Mouse (Mus musculus): ENCODE measurements around the gene Tmem150b.

The Tmem150b gene

DNA sequence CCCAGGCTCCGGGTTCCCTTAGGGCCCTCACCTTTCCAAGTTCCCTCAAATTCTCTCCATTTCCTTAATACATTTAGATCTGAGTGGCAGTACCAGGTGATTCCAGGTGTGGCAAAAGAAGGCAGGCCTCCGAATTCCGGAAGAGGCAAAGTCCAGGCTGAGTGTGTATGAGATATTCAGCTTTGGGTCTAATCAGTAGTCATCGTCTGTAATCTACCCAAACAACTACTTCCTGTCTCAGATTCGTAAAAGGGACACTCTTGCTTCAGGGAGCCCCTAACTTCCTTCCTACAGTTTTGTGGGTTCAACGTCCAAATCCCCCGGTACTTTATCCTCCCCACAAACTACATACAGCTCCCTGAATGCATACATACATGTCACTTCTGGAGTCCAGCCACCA, at the start of gene Tmem150b:
Gene Tmem150b (minus strand): TSS at position 81 of the 400 bp plus-strand sequence.
- no peak for DNase-seq

DNA sequence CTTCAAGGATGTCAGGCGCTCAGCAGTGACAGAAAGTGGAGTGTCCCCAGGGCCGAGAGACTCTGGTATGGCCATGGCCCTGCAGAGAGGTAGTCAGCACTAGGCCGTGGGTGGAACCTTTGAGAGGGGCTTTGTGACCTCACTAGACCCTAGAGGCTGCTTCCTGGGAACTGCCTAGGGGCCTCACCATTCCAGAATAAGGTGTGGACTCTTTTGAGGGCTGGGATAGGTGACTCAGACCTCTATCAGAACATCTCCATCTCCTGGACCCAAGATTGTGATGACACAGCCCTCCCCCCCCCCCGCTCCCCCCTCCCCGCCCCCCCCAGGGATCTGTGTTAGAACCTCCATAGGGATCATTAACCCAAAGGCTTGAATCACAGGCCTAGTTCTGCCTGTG, 46.2 kb upstream of the Tmem150b start, which contains the start of gene Fam71e2:
Gene Fam71e2 (minus strand): TSS at position 101 of the 400 bp plus-strand sequence.
- DNase-seq, result no peak

DNA sequence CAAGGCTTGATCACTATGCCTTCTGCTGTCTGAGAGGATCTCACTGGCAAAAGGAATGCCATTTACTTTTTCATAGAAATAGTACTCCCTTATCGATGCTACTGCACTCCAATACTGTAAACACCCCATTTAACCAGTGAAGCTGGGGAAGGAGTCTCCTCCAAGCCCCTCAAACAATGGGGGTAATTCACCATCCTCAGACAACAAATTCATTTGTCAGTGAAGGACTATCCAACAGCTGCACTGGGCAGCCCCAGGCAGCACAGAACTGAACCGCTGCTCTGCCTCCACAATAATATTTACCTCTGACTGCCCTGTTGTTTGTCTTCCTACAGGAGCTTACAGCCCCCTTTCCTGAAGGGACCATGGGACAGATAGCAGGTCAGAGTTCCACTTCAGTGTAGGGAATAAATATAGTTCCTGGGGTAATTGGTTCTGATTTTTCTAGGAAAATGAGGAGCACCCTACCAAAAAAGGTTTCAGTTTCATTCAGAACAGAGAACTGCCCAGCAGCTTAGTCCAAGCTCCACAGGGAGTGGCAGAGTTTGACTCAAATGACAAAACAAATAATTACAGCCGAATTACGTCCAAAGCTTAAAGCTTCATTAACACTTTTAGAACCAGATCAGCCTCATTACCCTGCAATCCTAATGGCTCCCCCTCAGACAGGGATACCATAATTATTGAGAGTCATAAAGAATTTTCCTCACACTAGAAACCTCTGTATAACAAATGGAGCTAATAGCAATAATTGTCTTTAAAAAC, 40.1 kb upstream of the Tmem150b start:
- DNase-seq, result no peak

DNA sequence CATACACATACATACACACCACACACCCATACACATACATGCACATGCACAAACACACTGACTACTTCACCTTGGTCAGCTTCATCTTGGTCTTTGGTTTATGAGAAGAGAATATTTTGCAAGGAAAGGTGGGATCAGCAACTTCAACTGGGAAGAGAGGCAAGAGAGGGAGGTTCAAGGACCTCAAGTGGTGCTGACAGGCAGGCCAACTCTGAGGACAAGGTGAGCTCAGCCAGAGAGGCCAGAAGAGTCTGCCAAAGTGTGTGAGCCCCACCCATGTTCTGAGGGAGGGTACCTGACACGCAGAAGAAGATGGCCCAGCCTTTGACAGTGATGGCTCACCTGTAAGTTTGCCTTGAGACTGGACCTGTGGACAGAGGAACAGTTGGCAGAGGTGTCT, 34.6 kb upstream of the Tmem150b start:
- DNase-seq, result no peak

DNA sequence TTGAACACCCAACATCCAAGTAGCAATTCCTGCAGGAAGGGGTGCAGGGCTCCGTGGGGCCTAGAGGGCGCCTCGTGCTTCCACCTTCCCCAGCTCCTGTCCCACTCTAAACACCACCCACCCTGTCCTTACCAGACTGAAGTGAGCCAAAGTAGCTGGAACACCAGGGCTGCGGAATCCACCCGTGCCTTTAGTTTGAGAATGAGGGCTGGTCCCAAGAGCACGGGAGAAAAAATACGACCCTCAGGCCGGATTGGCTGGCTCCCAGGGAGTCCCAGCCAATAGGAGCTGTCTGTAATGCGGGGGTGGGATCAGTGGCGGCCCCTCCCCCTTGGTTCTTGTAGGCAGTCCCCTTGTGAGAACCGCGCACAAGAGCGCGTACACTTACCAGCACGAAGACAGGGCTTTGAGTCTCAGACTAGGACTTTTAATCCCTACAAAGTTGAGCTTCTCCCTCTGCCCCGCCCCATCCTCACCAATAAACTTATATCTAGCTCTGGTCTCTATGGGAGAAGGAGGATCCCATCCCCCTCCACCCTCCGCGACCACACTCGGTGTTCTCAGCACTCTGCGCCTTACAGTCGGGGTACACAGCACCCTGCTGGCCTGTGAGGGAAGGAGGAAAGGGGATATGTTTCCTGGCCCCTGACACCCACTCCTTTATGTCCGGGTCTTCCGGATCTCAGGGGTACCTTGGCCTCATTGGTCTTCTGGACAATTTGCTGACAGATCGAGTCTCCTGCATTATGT, 27.9 kb upstream of the Tmem150b start, which contains the start of gene Cox6b2:
Gene Cox6b2 (minus strand): TSS at position 274 of the 750 bp plus-strand sequence.
- DNase-seq, result peak; percentile 92

DNA sequence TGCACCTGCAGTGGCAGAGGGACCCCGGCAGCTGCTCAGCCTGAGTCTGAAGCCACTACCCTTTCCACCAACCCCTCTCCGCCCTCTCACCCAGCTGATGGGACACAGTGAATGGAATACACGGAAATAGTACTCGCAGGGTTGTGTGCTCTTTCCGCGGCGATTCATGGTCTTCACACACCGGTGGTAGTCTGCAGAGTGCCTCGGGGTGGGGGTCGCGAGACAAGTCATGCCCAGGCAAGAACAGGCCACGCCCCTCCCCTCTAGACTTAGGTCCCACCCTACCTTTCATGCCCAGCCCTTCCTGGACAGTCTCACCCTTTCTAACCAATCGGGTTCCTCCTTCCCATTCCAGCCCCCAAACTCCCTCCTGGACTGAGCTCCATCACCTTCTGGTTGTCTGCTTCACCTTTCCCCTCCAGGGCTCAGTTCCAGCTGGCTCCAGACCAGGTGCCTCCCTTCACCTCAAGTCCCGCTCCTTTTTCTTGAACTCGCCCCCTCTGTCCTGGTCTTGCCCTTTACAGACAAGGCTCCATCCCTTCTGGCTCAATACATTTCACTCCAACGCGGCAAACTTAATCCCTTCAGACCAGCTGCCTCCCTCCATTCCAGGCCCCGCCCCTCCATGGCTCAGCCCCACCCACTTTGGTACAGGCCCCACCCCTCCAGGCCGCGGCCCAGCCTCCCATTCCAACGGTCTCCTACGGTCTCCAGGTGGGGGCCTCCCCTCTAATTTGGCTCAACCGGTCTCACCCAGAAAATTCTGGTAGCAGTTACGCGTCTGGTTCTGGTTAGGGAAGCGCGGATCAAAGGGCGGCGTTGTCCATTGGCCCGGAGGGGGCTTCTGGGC, 27.1 kb upstream of the Tmem150b start:
- peak; percentile 72 for DNase-seq

DNA sequence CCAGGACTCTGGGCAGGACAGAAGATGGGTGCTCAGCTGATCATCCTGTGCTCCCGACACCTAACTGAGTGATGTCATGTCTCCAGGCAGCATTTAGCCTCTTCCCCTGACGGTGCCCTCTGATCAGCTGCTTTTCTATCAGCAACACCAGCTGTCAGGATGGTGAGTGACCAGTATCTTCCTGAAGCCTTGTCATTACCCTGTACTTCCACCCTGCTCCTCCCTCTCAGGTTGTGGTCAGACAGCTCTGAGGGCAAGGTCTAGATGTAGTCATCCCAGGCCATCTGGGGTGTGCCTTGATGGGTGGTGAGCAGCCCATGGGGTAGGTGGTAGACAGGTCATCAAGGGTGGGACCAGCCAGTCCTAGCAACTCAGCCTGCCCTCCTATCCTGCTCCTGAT, 24.1 kb upstream of the Tmem150b start:
- no peak for DNase-seq

DNA sequence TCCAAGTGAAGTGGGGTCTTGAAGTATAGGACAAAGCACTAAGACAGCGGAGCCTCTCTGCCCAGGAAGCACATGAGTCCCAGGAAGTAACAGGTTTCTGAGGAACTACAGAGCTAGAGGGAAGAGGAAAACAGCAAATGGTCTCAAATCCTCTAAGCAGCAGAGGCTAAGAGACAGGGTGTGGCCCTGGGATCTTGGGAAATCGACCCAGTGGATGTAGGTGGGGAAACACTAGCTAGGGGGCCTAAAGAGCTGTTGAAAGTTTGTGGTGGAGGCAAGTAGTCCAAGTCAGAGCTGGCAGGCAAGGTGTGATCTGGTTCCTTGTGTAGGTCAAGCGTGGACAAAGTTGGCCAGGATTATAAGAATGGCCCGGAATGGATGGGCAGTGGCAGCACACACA, 23.3 kb upstream of the Tmem150b start:
- no peak for DNase-seq

DNA sequence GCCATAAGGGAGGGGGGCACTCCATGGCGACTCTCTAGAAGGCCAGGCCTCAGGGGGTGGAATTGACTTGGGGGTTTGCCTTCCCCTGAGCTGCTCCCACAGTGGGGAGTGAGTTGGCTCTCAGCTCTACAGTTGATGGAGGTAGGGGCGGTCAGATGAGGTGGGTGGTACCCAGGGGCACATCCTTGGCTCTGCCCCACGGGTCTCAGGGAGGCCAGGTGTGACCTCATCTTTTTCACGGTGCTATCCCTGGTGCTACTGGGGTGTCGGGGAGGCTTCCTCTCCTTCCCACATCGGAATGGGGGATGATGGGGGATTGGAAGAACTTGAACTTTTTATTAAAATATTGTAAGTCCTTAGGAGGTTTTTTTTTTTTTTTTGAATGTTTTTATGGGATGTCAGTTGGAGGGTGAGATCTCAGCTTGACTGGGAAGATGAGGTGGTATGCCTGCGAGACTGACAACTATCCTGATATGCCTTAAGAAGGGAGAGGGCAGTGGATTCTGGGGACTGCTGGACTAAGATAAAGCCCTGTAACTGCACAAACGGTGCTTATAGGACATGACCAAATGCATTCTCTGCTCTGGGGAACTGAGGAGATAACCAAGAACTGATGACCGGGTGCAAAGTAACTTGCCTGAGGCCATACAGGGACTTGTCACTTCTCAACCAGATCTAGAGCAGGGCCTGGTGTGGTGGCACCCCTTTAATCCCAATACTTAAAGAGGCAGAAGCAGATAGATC, 22.3 kb upstream of the Tmem150b start:
- no peak for DNase-seq

DNA sequence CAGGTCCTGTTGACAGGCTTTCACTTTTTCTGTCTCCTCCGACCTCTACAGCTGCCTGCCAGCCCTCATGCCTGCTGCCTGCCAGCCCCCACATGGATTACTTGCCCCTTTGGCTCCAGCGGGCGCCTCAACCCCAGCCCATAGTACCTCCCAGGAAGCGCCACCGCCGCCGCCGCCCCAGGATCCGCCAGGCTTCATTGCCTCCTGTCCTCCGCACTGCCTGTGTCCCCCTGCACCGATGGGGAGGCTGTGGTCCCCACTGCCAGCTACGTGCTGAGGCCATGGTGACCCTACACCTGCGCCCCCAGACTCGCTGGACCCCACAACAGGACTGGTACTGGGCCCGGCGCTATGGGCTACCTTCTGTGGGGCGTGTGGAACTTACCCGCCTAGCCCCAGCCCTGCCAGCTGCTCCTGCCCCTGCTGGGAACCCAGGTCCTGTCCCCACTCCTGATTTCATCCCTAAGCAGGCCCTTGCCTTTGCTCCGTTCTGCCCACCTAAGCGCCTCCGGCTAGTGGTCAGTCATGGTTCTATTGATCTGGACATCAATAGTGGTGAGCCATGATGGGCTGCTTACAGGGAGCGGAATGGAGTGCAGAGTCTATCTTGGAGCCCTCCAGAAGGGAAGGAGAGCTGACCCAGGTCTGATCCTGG, 21.4 kb upstream of the Tmem150b start:
- no peak for DNase-seq

DNA sequence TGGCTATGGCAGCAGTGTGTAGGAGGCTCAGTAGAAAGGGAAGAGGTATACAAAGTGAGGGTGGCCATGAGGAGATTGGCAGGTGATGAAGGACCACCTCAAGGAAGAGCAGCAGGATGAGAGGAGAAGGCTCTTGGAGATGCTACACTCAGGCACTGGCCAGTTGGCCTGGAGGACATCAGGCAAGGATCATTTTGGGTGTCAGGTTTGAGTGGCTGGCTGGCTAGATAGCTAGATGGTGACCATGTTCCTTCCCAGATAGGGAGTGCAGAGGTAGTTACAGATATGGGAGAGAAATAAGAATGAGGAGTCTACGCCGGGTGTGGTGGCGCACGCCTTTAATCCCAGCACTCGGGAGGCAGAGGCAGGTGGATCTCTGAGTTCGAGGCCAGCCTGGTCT, 19.8 kb upstream of the Tmem150b start:
- no peak for DNase-seq

DNA sequence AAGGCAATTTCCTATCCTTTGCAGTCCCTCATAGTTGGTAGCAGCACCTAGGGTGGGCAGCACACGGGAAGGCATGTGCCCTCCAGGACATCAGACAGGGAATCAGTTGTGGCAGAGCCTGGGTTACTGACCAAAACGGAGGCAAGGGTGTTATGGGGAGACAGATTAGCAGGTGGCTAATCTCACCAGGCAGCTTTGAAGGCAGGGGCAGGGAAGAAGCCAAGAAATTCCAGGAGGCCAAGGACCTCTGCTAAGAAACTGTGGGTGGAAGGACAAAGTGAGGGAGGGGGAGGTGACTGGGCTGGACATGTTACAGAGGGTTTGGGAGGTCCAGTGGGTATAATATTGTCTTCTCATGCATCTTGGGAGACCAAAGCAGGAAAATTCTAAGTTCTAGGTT, 18.3 kb upstream of the Tmem150b start:
- DNase-seq, result peak; percentile 10

DNA sequence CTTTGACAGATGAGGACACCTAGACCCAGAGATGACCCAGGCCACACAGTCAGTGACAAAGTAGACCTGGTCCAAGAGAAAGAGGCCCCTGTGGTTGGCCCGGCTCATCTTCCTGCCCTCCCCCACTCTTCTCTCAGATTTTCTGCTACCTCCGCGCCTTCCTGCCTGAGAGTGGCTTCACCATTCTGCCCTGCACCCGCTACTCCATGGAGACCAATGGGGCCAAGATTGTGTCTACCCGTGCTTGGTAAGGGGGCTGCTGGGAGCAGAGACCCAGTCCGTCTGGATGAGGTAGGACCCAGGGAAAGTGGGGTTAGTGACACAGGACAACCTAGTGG, 17.4 kb upstream of the Tmem150b start:
- DNase-seq, result no peak

DNA sequence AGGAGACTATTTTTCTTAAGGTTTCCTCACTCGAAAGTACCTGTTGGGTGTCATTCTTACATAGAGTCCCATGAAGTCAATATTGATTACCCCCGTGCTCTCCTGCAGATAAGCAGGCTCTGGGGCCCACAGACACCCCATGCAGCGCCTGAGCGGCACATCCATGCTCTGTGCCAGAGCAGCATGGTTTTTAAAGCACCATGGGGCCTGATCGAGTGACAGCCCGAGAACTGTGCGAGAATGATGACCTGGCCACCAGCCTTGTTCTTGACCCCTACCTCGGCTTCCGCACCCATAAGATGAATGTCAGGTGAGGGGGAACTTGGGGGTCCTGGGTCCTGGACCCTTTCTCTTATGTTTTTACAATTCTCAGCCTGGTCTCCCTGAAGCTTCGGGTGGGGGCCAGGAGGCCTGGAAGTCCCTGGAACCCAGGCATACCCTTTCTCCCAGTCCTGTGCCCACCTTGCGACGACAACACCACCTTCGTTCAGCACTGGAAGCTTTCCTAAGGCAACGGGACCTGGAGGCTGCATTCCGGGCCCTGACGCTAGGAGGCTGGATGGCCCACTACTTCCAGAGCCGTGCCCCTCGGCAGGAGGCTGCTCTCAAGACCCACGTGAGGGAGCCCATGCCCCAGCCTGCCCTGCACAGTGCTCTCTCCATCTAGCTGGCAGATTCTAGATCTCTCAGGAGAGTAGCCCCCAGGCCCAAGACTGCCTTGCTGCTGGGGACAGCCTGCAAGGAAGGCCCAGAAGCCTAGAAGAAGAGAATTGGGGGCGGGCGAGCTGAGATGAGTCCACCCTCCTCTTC, 16.8 kb upstream of the Tmem150b start:
- peak; percentile 7 for DNase-seq

DNA sequence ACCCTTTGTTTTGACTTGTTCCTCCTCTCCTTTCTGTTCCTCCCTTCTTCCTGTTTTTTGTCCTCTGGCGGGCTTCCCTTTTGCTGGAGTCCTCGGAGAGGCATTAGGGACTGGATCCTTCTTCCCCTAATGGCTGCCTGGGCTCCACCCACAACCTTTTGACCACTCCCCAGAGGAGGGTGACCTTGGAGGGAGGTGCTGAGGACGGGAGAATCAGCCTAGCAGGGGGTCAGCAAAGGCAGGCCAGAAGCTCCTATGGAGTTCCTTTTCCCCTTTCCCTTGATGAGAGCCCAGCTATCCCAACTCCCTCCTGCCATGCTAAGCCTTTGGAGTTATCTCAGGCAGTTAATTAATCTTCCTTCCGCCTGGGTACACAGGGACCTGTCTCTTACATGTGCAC, 16.1 kb upstream of the Tmem150b start:
- peak; percentile 84 for DNase-seq

DNA sequence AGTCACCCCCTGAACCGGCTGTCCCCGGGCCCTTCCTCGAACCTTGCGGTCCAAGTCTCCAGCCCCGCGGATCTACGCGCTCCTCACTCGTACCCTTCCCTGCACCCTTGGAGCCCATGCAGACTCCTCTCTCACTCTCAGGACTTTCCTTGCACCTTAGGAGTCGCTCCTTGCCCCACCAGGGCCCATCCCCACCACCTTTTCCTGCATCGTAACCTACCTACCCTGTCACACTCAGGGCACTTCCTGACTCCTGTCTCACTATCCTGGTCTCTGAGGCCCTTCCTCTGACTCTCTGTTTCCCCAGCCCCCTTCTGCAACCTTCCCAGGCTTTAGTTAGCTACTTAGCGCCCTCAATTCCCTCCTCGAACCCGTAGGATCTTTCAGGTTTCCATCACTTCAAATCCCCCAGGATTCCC, 15.3 kb upstream of the Tmem150b start:
- DNase-seq, result no peak

DNA sequence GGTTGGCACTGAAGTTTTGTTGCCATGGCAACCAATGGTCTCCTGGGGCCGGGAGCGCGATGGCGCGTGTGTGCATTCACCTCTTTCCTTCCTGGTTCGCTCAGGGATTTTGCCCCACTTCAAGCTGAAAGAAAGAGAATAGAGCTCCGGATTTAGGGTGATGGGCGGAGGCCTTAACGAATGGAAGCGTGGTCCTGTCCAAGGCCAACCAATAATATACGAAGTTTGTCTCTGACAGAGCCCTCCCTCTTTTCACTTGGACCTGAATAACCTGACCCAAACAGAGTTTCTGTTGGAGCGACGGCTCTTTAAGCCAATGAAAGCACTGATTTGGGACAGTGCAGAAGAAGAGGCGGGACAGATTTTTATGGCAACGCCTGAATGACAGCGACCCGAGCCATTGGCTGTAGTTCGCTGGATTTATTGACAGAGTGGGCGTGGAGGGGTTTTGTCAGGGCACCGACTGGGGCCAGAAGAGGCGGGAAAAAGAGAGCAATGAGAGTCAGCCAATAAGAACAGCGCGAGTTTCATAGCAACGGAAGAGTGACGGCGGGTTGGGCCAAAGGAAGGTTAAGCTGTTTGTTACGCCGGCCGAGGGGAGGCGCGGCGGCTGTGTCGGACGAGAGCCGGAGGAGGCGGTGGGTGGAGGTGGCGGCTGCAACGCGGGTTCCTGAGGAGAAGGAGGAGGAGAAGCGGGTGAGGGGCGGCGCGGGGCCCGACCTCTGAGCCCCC, 14.7 kb upstream of the Tmem150b start, which contains the start of gene Kmt5c:
Gene Kmt5c (plus strand): TSS at position 572 of the 732 bp plus-strand sequence.
- peak; percentile 99 for DNase-seq

DNA sequence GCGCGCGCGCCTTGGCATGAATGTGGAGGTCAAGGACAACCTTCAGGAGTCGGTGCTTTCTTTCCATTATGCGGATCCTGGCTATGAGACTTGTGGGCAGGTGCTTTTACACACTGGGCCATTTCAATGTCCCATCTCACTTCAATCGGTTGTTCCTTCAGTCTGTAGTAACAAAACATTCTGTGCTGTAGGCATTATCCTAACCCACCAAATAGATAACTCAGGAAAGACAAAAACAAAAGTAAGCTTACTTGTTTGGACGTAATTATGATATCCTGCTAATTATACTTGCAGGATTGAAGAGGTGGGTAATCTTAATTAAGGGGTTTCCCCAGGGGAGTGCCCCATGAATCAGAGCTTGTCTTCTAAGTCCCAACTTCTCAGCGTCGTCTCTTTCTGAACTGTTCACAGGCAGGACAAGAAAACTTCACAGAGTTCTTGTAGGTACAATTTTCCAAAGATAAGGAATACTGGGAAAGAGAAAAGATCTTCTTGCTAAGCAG, 14.0 kb upstream of the Tmem150b start:
- DNase-seq, result no peak

DNA sequence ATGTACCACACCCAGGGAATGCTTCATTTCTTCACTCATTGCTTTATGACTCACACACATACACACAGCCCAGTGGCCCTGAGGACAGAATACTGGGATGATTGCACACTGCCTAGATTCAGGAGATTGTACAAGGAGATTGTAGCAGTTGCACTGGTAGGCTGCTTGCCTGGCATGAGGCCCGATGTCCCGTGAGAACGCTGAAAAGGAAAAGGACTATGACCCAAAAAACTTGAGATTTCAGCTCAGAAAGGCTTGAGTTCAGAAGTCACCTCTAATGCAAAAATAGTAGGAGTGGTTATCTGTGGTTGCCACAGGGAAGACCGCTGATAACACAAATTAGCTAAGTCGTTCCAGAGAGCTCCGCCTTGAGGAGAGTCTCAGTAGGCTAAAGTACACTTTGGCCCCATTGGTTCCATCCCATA, 7.9 kb upstream of the Tmem150b start:
- peak; percentile 39 for DNase-seq

DNA sequence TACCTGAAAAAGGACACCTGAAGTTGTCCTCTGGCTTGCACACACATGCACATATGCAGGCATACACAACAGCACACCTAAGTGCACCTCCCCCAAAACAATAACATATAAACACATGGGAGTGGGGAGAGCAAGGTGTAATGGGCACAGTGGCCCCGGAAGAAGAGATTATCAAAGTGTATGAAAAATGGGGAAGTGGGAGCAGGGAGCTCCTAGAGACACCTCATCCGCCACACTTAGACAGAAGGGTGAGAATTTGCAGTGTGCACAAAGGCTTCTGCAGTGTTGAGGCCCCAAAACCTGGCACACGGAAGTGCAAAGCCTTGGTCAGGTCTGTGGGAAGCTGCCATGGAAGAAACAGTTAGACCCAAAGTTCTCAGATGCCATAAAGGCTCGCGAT, 6.0 kb upstream of the Tmem150b start:
- DNase-seq, result no peak

All from kidney, postnatal 14 days (tissue).